25 mouse cellular contexts compared by ENCODE assay signal in genomic region chr14:24886164-24886563, GRCm38 (mm10).
A peak's percentile ranks its signal among the peaks of the same experiment; 100 is the strongest.
DNase-seq lines count a peak whose midpoint lies in the region; ATAC-seq lines count a peak whose summit lies in the region.
"Had no signal": no experiment of that assay in that cellular context is flagged by ENCODE, and none has a peak within 500 bp of the region (broad histone marks: within the 10 kb centered on the region; RNA-seq: fewer than 3 reads in every experiment).

No protein-coding gene starts in this region.

- H3K4me3 ChIP-seq in kidney, embryonic 16.5 days (ENCODE audit: low read length): no peak overlapping the region
- H3K4me3 ChIP-seq in embryonic facial prominence, embryonic 15.5 days (replicated peaks): no peak overlapping the region
- H3K4me3 ChIP-seq in limb, embryonic 15.5 days: no peak overlapping the region
- H3K4me3 ChIP-seq: erythroblast, embryonic 14.5 days; forebrain, embryonic 13.5 days; gastrocnemius, adult 2 months; heart, embryonic 12.5 days; heart, embryonic 15.5 days had no signal

- DNase-seq in heart, adult 11 months: peak; percentile 23
- DNase-seq in heart, postnatal 14 days: no peak
- DNase-seq in kidney, adult 9 months: no peak
- no peak for DNase-seq in adrenal gland, postnatal 25 days
- DNase-seq: adrenal gland, adult 8-10 months; adrenal gland, postnatal 36 days; cerebellum, adult 18-20 months; cerebellum, adult 9-11 months; cerebellum, postnatal 25 days; forebrain, postnatal 0 days; gastrocnemius, adult 2 months; gastrocnemius, postnatal 14 days; heart, adult 18-20 months; heart, postnatal 10 days; heart, postnatal 4 days had no signal

- peaks cover 4% of the 10 kb centered on the region; the same call in 1 of the 2 replicates for H3K9me3 ChIP-seq in kidney, embryonic 16.5 days (ENCODE audit: low read length)
- H3K9me3 ChIP-seq in embryonic facial prominence, embryonic 15.5 days (replicated peaks): no peaks in the 10 kb centered on the region
- no peaks in the 10 kb centered on the region for H3K9me3 ChIP-seq in limb, embryonic 15.5 days
- H3K9me3 ChIP-seq: heart, embryonic 15.5 days had no signal

- WGBS in kidney, embryonic 16.5 days: 85% methylated on average over 1 of the region's 1 CpGs
- WGBS in embryonic facial prominence, embryonic 15.5 days: 50% methylated on average over 1 of the region's 1 CpGs
- 49% methylated on average over 1 of the region's 1 CpGs for WGBS in limb, embryonic 15.5 days

- intact Hi-C loops in heart, postnatal 14 days (cut with DNase I): no loop called here

- no peak for ATAC-seq in kidney, embryonic 16.5 days (ENCODE audit: low FRiP score, low TSS enrichment)
- 0 out of 2 replicates have a peak, but pooled peaks have one; percentile 57 for ATAC-seq in embryonic facial prominence, embryonic 15.5 days (ENCODE audit: insufficient number of reproducible peaks, low FRiP score, low TSS enrichment, low read depth)
- ATAC-seq in limb, embryonic 15.5 days (ENCODE audit: insufficient number of reproducible peaks, low FRiP score, low TSS enrichment, low read depth): no peak
- ATAC-seq: CD4-positive, CD25-positive, alpha-beta regulatory T cell, adult 4 months; forebrain, embryonic 13.5 days; forebrain, postnatal 0 days; intestine, postnatal 0 days had no signal

- H3K9ac ChIP-seq in kidney, embryonic 16.5 days (replicated peaks; ENCODE audit: low read length): no peak overlapping the region
- no peak overlapping the region for H3K9ac ChIP-seq in embryonic facial prominence, embryonic 15.5 days
- H3K9ac ChIP-seq in limb, embryonic 15.5 days: no peak overlapping the region
- H3K9ac ChIP-seq: forebrain, embryonic 13.5 days; forebrain, postnatal 0 days; heart, embryonic 12.5 days; heart, embryonic 15.5 days; hindbrain, embryonic 14.5 days had no signal

- no peaks in the 10 kb centered on the region for H3K36me3 ChIP-seq in kidney, embryonic 16.5 days (ENCODE audit: insufficient read depth, low read length)
- no peaks in the 10 kb centered on the region for H3K36me3 ChIP-seq in embryonic facial prominence, embryonic 15.5 days
- no peaks in the 10 kb centered on the region for H3K36me3 ChIP-seq in limb, embryonic 15.5 days
- H3K36me3 ChIP-seq: heart, embryonic 12.5 days; heart, embryonic 15.5 days had no signal

- peak overlapping the region; percentile 47 for H3K27ac ChIP-seq in kidney, embryonic 16.5 days (ENCODE audit: low read length)
- 0 out of 2 replicates have a peak overlapping the region, but pooled peaks have one; percentile 29 for H3K27ac ChIP-seq in embryonic facial prominence, embryonic 15.5 days (replicated peaks)
- H3K27ac ChIP-seq in limb, embryonic 15.5 days: peak overlapping the region; percentile 63
- H3K27ac ChIP-seq: forebrain, embryonic 13.5 days; gastrocnemius, adult 2 months; heart, embryonic 15.5 days; hindbrain, embryonic 14.5 days had no signal

- 0 out of 2 replicates have a peak, but pooled peaks cover 7% of the 10 kb centered on the region for H3K4me1 ChIP-seq in kidney, embryonic 16.5 days (ENCODE audit: insufficient read depth, low read length)
- 0 out of 2 replicates have a peak, but pooled peaks cover 4% of the 10 kb centered on the region for H3K4me1 ChIP-seq in embryonic facial prominence, embryonic 15.5 days
- H3K4me1 ChIP-seq in limb, embryonic 15.5 days: peaks cover 9% of the 10 kb centered on the region
- H3K4me1 ChIP-seq: forebrain, embryonic 13.5 days; heart, embryonic 12.5 days; heart, embryonic 15.5 days had no signal

- no peak overlapping the region for H3K4me2 ChIP-seq in kidney, embryonic 16.5 days (replicated peaks; ENCODE audit: low read depth, low read length)
- H3K4me2 ChIP-seq in embryonic facial prominence, embryonic 15.5 days (replicated peaks): no peak overlapping the region
- no peak overlapping the region for H3K4me2 ChIP-seq in limb, embryonic 15.5 days
- H3K4me2 ChIP-seq: forebrain, embryonic 13.5 days; heart, embryonic 12.5 days; heart, embryonic 15.5 days; hindbrain, embryonic 14.5 days had no signal

- no peaks in the 10 kb centered on the region for H3K27me3 ChIP-seq in kidney, embryonic 16.5 days (ENCODE audit: insufficient read depth, low read length)
- H3K27me3 ChIP-seq in embryonic facial prominence, embryonic 15.5 days: no peaks in the 10 kb centered on the region
- H3K27me3 ChIP-seq in limb, embryonic 15.5 days: no peaks in the 10 kb centered on the region
- H3K27me3 ChIP-seq: forebrain, embryonic 13.5 days; heart, embryonic 12.5 days; heart, embryonic 15.5 days had no signal
